Mouse (Mus musculus) embryonic facial prominence, embryonic 12.5 days (tissue): ENCODE results near the gene Gabrd. TPM values are rescaled to one million over a fixed set of nuclear protein-coding genes. Genes with fewer than 3 reads are reported as not detected.
"Not testable (repeated sequence)": the region's sequence is repeated elsewhere in the genome, so short reads cannot be mapped to it uniquely, and the experiment has no call there.

ENCODE experiments used
- ATAC-seq: fragments of 200-750 bp; cut with Nextera tagmentation; 2 replicates; pipeline ENCODE4 v1.8.0; 2017; ENCODE audit not compliant: insufficient number of reproducible peaks, insufficient read depth, low FRiP score, low TSS enrichment
- H3K27ac ChIP-seq: fragments of 300-500 bp; sonication (generic); 2 replicates; pipeline ENCODE4 v1.5.1; 2016; ENCODE audit warnings: mild to moderate bottlenecking
- H3K27me3 ChIP-seq: fragments of 300-500 bp; sonication (generic); 2 replicates; pipeline ENCODE4 v1.6.1; 2016; ENCODE audit warnings: mild to moderate bottlenecking, moderate library complexity
- H3K36me3 ChIP-seq: fragments of 300-500 bp; sonication (generic); 2 replicates; pipeline ENCODE4 v1.6.1; 2016; ENCODE audit warnings: mild to moderate bottlenecking
- H3K4me1 ChIP-seq: fragments of 300-500 bp; sonication (generic); 2 replicates; pipeline ENCODE4 v1.6.1; 2016
- H3K4me2 ChIP-seq: fragments of 300-500 bp; sonication (generic); replicated peaks from 2 replicates; pipeline ENCODE4 v1.6.1; 2016; ENCODE audit warnings: mild to moderate bottlenecking, moderate library complexity
- H3K4me3 ChIP-seq: fragments of 300-500 bp; sonication (generic); 2 replicates; pipeline ENCODE4 v1.5.1; 2016; ENCODE audit warnings: mild to moderate bottlenecking
- H3K9ac ChIP-seq: fragments of 300-500 bp; sonication (generic); 2 replicates; pipeline ENCODE4 v1.6.1; 2016; ENCODE audit warnings: mild to moderate bottlenecking, moderate library complexity
- H3K9me3 ChIP-seq: fragments of 300-500 bp; sonication (generic); 2 replicates; pipeline ENCODE4 v1.6.1; 2016; ENCODE audit warnings: mild to moderate bottlenecking, moderate library complexity
- WGBS: fragments of 180-500 bp; shearing (Covaris S2); methylation state at CpG from one replicate; pipeline ENCODE4 v1.1.7; 2016; 5-methylcytosine and 5-hydroxymethylcytosine counted together
- polyA plus RNA-seq: library from polyadenylated mRNA; unstranded; fragments of >200 nt; fragmentation: Nextera tagmentation; extraction: Ambion mirVana; gene quantifications from 2 replicates; pipeline ENCODE4 v1.2.1, GENCODE M21; 2016

Gene Gabrd
- not detected in 2 replicates for polyA plus RNA-seq

DNA sequence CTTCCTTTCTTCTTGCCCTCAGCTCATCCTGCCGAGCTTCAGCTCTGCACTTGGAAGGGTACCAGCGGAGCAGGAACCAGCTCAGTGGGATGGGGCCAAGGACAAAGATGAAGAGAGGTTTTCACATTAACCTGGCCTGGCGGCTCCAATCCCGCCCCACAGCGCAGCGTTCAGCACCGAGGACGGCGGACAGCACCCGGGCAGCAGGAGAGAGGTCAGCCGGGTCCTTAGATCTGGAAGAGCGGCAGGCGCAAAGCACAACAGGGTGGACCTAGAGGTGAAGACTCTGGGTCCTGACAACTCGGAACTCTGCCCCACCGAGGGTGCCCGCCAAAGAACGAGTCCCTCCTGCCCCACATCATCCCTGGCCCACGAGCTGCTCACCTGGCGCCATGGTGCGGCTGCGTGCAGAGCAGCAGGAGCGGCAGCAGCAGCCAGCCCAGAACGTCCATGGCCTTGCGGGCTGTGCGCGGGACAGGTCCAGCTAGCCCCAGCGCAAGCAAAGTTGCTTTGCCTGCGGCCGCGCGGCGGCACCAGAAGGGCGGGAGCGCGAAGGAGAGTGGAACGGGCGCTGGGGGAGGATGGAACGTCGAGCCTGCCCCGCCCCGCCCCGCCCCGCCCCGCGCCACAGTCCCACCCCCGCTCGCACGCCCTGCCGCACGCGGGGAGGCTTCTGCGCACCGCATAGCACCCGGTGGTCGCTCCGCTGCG lies at the start of gene Gabrd:
Gabrd (minus strand) TSS at position 602 of the 711 bp plus-strand sequence.
- H3K4me3 ChIP-seq: peak within 1 kb of the TSS; percentile 41
- under 1% methylated on average over 42 of the region's 57 CpGs for WGBS
- H3K4me1 ChIP-seq: 0 out of 2 replicates have a peak, but pooled peaks cover 8% of the 10 kb centered on the region
- peaks cover 42% of the 10 kb centered on the region for H3K27me3 ChIP-seq
- H3K27ac ChIP-seq: no peak within 1 kb of the TSS
- H3K9me3 ChIP-seq: no peaks in the 10 kb centered on the region
- ATAC-seq: no peak
- peak within 1 kb of the TSS; percentile 33; the same call in 1 of the 2 replicates for H3K9ac ChIP-seq
- H3K4me2 ChIP-seq: peak within 1 kb of the TSS; percentile 88
- no peaks in the 10 kb centered on the region for H3K36me3 ChIP-seq

- Histone ChIP-seq H3K4me1 (no peaks in the 10 kb centered on the region), H3K27ac (no peak overlapping the region), H3K4me3 (no peak overlapping the region), H3K4me2 (no peak overlapping the region), H3K9ac (no peak overlapping the region), H3K9me3 (no peaks in the 10 kb centered on the region), H3K36me3 (no peaks in the 10 kb centered on the region), H3K27me3 (no peaks in the 10 kb centered on the region)
- ATAC-seq: no peak
- WGBS: 72% methylated on average over 3 of the region's 3 CpGs
Observed at GRCm38 (mm10) chr4:155442808-155443207, 44.9 kb upstream of the Gabrd start.

- ATAC-seq: no peak
- Histone ChIP-seq H3K4me1 (no peaks in the 10 kb centered on the region), H3K9me3 (no peaks in the 10 kb centered on the region), H3K27ac (no peak overlapping the region), H3K27me3 (no peaks in the 10 kb centered on the region), H3K4me2 (no peak overlapping the region), H3K4me3 (no peak overlapping the region), H3K36me3 (no peaks in the 10 kb centered on the region), H3K9ac (no peak overlapping the region)
- 70% methylated on average over 5 of the region's 5 CpGs for WGBS
Observed at GRCm38 (mm10) chr4:155433993-155434392, 36.1 kb upstream of the Gabrd start.

DNA sequence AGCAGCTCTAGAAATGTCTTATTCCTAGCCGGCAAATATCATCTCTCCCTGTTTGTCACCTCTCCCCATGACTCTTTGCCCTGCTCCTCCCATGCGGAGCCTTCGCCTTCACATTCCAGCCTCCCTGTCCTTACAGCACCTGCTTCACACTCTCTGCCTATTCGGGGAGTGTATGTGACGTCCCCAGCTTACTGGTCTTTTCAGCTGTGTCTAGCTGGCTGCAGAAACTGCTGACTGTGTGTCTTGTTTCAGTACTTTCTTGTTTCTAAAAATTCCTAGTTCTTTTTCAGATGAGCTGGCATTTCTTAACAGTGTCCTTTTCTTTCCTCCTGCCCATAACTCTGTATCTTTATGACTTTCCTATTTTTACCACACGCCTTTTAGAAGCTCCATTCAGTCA lies 34.4 kb upstream of the Gabrd start:
- H3K4me1 ChIP-seq: no peaks in the 10 kb centered on the region
- WGBS: 87% methylated on average over 6 of the region's 6 CpGs
- no peak overlapping the region for H3K4me3 ChIP-seq
- no peak for ATAC-seq
- H3K4me2 ChIP-seq: no peak overlapping the region
- H3K27me3 ChIP-seq: no peaks in the 10 kb centered on the region
- no peaks in the 10 kb centered on the region for H3K36me3 ChIP-seq
- H3K27ac ChIP-seq: no peak overlapping the region
- no peaks in the 10 kb centered on the region for H3K9me3 ChIP-seq
- H3K9ac ChIP-seq: no peak overlapping the region

- Histone ChIP-seq H3K27ac (no peak overlapping the region), H3K4me3 (no peak overlapping the region), H3K4me2 (no peak overlapping the region), H3K36me3 (no peaks in the 10 kb centered on the region), H3K4me1 (no peaks in the 10 kb centered on the region), H3K9me3 (no peaks in the 10 kb centered on the region), H3K9ac (no peak overlapping the region), H3K27me3 (no peaks in the 10 kb centered on the region)
- WGBS: 82% methylated on average over 3 of the region's 3 CpGs
- no peak for ATAC-seq
Observed at GRCm38 (mm10) chr4:155429202-155429601, 31.3 kb upstream of the Gabrd start.

DNA sequence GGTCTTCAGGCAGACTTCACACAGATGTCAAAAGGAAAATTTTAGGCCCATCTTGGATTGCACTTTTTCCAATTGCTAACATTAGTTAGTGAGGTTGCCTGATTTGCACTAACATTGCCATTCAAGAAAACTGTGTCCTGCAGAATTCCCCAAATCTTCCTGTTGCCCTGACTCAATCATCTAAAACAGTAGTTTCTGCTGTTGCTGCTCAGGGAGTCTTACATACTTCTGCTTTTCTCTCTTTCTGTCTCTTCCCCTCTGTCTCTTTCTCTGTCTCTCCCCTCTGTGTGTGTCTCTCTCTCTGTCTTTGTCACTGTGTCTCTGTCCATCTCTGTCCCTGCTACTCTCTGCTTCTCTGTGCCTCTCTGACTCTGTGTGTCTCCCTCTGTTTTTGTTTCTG lies 30.5 kb upstream of the Gabrd start:
- H3K9me3 ChIP-seq: no peaks in the 10 kb centered on the region
- no peaks in the 10 kb centered on the region for H3K4me1 ChIP-seq
- H3K9ac ChIP-seq: no peak overlapping the region
- H3K27me3 ChIP-seq: no peaks in the 10 kb centered on the region
- ATAC-seq: no peak
- no peak overlapping the region for H3K4me2 ChIP-seq
- H3K36me3 ChIP-seq: no peaks in the 10 kb centered on the region
- no peak overlapping the region for H3K27ac ChIP-seq
- H3K4me3 ChIP-seq: no peak overlapping the region

GRCm38 (mm10) chr4:155426272-155426671 lies 28.4 kb upstream of the Gabrd start:
- Histone ChIP-seq H3K4me3 (no peak overlapping the region), H3K9me3 (no peaks in the 10 kb centered on the region), H3K9ac (0 out of 2 replicates have a peak overlapping the region, but pooled peaks have one; percentile 10), H3K4me2 (no peak overlapping the region), H3K27me3 (no peaks in the 10 kb centered on the region), H3K27ac (no peak overlapping the region), H3K4me1 (no peaks in the 10 kb centered on the region), H3K36me3 (no peaks in the 10 kb centered on the region)
- WGBS: 89% methylated on average over 6 of the region's 6 CpGs
- no peak for ATAC-seq

DNA sequence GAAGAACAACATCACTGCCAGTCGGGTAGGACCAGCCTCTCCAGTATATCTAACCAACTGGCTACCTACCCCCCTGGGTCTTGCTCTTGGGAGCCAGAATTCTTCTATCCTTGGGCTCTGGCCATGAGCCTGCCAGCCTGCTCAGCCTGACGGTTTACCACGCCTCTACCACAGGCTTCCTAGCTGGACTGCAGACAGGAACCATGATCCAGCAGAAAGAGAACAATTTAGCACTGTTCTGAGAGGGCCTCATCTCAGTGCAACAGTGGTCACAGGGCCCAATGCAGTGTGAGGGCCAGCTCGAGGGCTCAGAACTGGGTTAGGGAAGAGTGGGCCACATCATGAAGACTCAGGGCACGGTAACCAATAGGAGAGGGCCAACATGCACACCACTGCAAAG lies 26.1 kb upstream of the Gabrd start:
- no peaks in the 10 kb centered on the region for H3K27me3 ChIP-seq
- H3K36me3 ChIP-seq: no peaks in the 10 kb centered on the region
- no peak overlapping the region for H3K27ac ChIP-seq
- WGBS: 86% methylated on average over 5 of the region's 5 CpGs
- H3K4me1 ChIP-seq: no peaks in the 10 kb centered on the region
- ATAC-seq: no peak
- H3K9ac ChIP-seq: no peak overlapping the region
- no peaks in the 10 kb centered on the region for H3K9me3 ChIP-seq
- H3K4me2 ChIP-seq: no peak overlapping the region
- H3K4me3 ChIP-seq: no peak overlapping the region

GRCm38 (mm10) chr4:155421412-155422370 lies 23.8 kb upstream of the Gabrd start:
- not testable (repeated sequence) for H3K4me1 ChIP-seq, H3K36me3 ChIP-seq, H3K4me2 ChIP-seq, H3K9me3 ChIP-seq, H3K27ac ChIP-seq, H3K9ac ChIP-seq, ATAC-seq, H3K27me3 ChIP-seq, H3K4me3 ChIP-seq
- 85% methylated on average over 23 of the region's 30 CpGs for WGBS

- 87% methylated on average over 3 of the region's 3 CpGs for WGBS
- H3K9me3 ChIP-seq: no peaks in the 10 kb centered on the region
- H3K36me3 ChIP-seq: no peaks in the 10 kb centered on the region
- no peaks in the 10 kb centered on the region for H3K4me1 ChIP-seq
- H3K4me3 ChIP-seq: no peak overlapping the region
- no peaks in the 10 kb centered on the region for H3K27me3 ChIP-seq
- no peak overlapping the region for H3K9ac ChIP-seq
- no peak overlapping the region for H3K27ac ChIP-seq
- ATAC-seq: no peak
- no peak overlapping the region for H3K4me2 ChIP-seq
Observed at GRCm38 (mm10) chr4:155420137-155420536, 22.2 kb upstream of the Gabrd start.

DNA sequence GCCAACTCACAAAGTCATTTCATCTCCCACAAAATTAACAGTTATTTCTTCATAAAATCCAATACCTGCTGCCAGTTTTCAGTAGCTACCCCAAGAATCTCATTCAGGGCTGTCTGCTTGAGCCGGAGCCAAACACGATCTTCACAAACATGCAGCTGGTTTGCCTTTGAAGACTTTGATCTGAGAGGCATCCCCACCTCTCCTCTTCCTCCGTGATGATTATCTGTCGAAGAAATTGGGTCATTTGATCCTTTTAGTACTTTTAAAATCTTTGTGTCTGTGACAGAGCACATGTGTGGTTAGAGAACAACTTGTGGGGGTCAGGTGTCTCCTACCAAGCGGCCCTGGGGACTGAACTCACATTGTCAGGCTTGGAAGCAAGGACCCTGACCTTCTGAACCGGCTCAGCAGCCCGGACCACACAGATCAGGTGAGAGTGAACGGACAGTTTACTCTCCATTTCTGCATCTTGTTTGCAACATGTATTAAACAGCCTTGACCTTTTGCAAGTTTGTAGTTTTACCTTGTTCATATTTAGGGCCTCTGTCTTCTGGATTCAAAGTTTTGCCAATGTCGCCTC lies 16.8 kb upstream of the Gabrd start:
- Histone ChIP-seq H3K4me3 (no peak overlapping the region), H3K27ac (no peak overlapping the region), H3K9me3 (no peaks in the 10 kb centered on the region), H3K4me2 (no peak overlapping the region), H3K9ac (no peak overlapping the region), H3K27me3 (no peaks in the 10 kb centered on the region), H3K36me3 (no peaks in the 10 kb centered on the region), H3K4me1 (peaks cover under 1% of the 10 kb centered on the region; the same call in 1 of the 2 replicates)
- no peak for ATAC-seq
- WGBS: 71% methylated on average over 9 of the region's 9 CpGs
